Mouse (Mus musculus): ENCODE results near the gene Unc13d.
"Not testable (repeated sequence)": the region's sequence is repeated elsewhere in the genome, so short reads cannot be mapped to it uniquely, and the experiment has no call there.

Gene Unc13d

GRCm38 (mm10) chr11:116100385-116100784 lies 22.6 kb upstream of the Unc13d start:
- DNase-seq: no peak

GRCm38 (mm10) chr11:116099462-116099861 lies 21.7 kb upstream of the Unc13d start:
- no peak for DNase-seq

- no peak for DNase-seq
Observed at GRCm38 (mm10) chr11:116098711-116099460, 21.1 kb upstream of the Unc13d start.

- no peak for DNase-seq
Observed at GRCm38 (mm10) chr11:116096213-116097108, 18.7 kb upstream of the Unc13d start.

GRCm38 (mm10) chr11:116095573-116095972 lies 17.8 kb upstream of the Unc13d start:
- no peak for DNase-seq

GRCm38 (mm10) chr11:116093771-116094565 lies 16.2 kb upstream of the Unc13d start:
- DNase-seq: no peak

GRCm38 (mm10) chr11:116092959-116093358 lies 15.2 kb upstream of the Unc13d start:
- not testable (repeated sequence) for DNase-seq

- DNase-seq: no peak
Observed at GRCm38 (mm10) chr11:116091591-116091990, 13.8 kb upstream of the Unc13d start.

GRCm38 (mm10) chr11:116089545-116089944 lies 11.8 kb upstream of the Unc13d start:
- DNase-seq: no peak

- no peak for DNase-seq
Observed at GRCm38 (mm10) chr11:116088741-116089394, 11.1 kb upstream of the Unc13d start.

- DNase-seq: no peak
Observed at GRCm38 (mm10) chr11:116088188-116088587, 10.4 kb upstream of the Unc13d start.

GRCm38 (mm10) chr11:116087194-116088130 lies 9.7 kb upstream of the Unc13d start:
- DNase-seq: peak; percentile 91

- peak; percentile 99 for DNase-seq
Observed at GRCm38 (mm10) chr11:116086258-116087193, 8.8 kb upstream of the Unc13d start, which contains the start of gene Wbp2. Wbp2 (minus strand) TSS chr11:116086995.

GRCm38 (mm10) chr11:116084166-116084565 lies 6.4 kb upstream of the Unc13d start:
- DNase-seq: no peak

GRCm38 (mm10) chr11:116083096-116083672 lies 5.4 kb upstream of the Unc13d start:
- no peak for DNase-seq

- DNase-seq: peak; percentile 47
Observed at GRCm38 (mm10) chr11:116081081-116081480, 3.3 kb upstream of the Unc13d start.

GRCm38 (mm10) chr11:116079511-116079910 lies 1.8 kb upstream of the Unc13d start:
- DNase-seq: no peak

GRCm38 (mm10) chr11:116078676-116079320 lies 1.0 kb upstream of the Unc13d start:
- peak; percentile 65 for DNase-seq

- DNase-seq: peak; percentile 66
Observed at GRCm38 (mm10) chr11:116078221-116078620, 460 bp upstream of the Unc13d start.

Data from embryo, embryonic 11 days (tissue).